Mouse (Mus musculus): ENCODE results near the gene Vps13a. TPM values are rescaled to one million over a fixed set of nuclear protein-coding genes. Genes with fewer than 3 reads are reported as not detected.
A peak's percentile ranks its signal among the peaks of the same experiment; 100 is the strongest.

Vps13a gene
- polyA plus RNA-seq, 1 experiment from 2014 or later: 9.3 TPM

DNA sequence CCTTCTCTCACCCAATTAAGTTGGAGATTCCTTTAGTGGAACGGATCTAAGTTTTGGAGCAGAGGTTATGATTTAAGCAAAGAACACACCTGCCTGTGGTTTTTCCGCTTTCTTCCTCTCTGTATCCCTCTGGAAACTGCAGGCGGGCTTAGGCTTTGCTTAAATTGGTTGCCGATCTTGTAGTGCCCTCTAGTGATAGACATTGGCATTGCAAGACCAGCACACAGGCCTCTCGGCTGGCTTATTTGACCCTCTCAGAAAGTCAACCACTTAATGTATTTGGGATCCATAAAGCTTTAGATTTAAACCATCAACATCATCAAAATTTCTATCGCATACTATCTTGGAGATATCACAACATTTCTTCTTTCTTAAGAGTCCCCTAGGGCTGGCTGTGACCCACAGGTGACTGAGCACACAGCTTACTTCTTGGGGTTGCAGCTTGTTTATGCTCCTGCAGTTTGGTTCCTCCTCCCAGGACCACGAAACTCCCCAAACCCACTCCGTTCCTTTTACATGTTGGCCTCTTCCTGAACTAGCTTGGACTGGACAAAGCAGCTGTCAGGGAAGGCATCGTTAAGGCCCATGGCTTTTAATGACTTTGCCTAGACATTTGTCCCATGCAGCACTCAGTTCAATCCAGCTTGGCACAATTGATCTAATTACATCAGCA, 181.3 kb downstream of the Vps13a start:
- Histone ChIP-seq H3K27ac (ENCODE audit: low read length) (no peak overlapping the region), H3K27me3 (replicated peaks; ENCODE audit: control insufficient read depth, insufficient read depth, low read length) (no peaks in the 10 kb centered on the region), H3K36me3 (ENCODE audit: control insufficient read depth, insufficient read depth) (no peaks in the 10 kb centered on the region), H3K4me3 (replicated peaks; ENCODE audit: low read length) (no peak overlapping the region), H3K4me1 (replicated peaks; ENCODE audit: control insufficient read depth, insufficient read depth, low read length) (peaks cover 4% of the 10 kb centered on the region), H3K4me2 (ENCODE audit: low read length) (no peak overlapping the region), H3K9ac (replicated peaks; ENCODE audit: low read depth, low read length) (no peak overlapping the region), H3K9me3 (ENCODE audit: control insufficient read depth, low read length) (no peaks in the 10 kb centered on the region)
- peak; percentile 85 for ATAC-seq
- 6% methylated on average over 9 of the region's 9 CpGs for WGBS

DNA sequence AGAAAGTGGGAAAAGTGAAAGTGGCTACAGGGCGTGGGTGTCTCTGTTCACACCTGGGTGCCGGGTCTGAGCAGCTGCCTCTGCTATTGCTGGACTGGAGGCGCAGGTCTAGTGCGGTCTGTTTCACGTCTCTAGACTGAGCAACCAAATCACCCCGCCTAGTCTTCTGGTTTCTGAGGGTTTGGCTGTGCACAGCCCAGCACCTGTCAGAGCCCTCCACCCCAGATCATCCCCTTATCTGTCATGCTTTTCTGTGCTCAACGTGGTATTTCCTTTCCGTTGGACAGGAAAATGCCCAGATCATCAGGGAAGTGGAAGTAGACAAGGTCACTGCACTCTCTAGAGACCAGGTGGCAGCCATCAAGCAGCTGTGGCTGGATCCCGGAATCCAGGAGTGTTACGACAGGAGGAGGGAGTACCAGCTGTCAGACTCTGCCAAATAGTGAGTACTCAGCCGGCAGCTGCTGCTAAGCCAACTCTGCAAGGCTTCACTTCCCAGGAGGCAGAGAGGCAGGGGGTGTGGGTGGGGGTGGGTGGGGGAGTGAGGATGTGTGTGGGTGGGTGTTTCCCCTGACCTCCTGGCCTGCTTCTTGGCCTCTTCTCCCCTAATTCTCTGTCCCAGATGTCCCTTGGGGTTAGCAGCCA, 182.0 kb downstream of the Vps13a start:
- Histone ChIP-seq H3K36me3 (ENCODE audit: control insufficient read depth, insufficient read depth) (no peaks in the 10 kb centered on the region), H3K4me2 (ENCODE audit: low read length) (no peak overlapping the region), H3K4me1 (replicated peaks; ENCODE audit: control insufficient read depth, insufficient read depth, low read length) (peaks cover 4% of the 10 kb centered on the region), H3K9ac (replicated peaks; ENCODE audit: low read depth, low read length) (no peak overlapping the region), H3K4me3 (replicated peaks; ENCODE audit: low read length) (no peak overlapping the region), H3K9me3 (ENCODE audit: control insufficient read depth, low read length) (no peaks in the 10 kb centered on the region), H3K27me3 (replicated peaks; ENCODE audit: control insufficient read depth, insufficient read depth, low read length) (no peaks in the 10 kb centered on the region), H3K27ac (ENCODE audit: low read length) (no peak overlapping the region)
- peak; percentile 74 for ATAC-seq
- WGBS: 56% methylated on average over 11 of the region's 11 CpGs

DNA sequence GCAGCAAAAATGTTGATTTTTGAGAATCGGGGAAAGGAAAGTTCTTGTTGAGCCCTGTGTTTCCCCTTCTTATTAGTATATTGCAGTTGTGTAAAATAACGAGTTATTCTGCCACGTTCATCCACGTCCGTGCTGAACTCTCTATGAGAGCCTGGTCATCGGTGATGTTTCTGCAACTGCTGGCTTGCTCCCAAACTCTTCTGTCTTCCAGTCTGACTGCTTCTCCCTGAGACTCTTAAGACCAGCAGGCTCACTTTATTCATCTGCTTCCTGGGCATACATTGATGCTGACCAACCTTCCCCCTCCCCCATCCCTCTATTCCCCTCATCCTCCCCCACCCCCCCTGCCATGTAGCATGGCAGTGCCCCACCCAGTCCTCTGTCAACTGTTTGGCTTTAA, 183.5 kb downstream of the Vps13a start:
- H3K4me1 ChIP-seq (replicated peaks; ENCODE audit: control insufficient read depth, insufficient read depth, low read length): peaks cover 4% of the 10 kb centered on the region

DNA sequence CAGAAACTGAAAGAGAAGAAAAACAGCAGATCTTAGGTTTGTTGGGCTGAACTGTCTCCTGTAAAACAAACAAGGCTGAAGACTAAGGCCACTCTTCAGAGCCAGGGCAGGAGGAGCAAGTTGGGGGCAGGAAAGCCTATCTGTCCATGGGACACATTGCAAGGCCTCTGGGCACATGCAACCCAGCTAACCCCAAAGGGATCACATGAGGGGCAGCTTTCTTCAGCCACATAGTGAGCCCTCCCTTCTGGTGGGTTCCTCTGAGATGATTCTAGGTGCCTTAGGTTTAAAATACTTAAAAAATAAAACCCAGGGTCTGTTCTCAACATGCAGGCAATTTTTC, 186.8 kb downstream of the Vps13a start:
- Histone ChIP-seq H3K4me3 (replicated peaks; ENCODE audit: low read length) (no peak overlapping the region), H3K27ac (ENCODE audit: low read length) (no peak overlapping the region)
- ATAC-seq: no peak

More for the DNA sequence above, 183.5 kb downstream of the Vps13a start:
- Histone ChIP-seq H3K27me3 (replicated peaks; ENCODE audit: control insufficient read depth, insufficient read depth, low read length) (no peaks in the 10 kb centered on the region), H3K9me3 (ENCODE audit: control insufficient read depth, low read length) (no peaks in the 10 kb centered on the region), H3K9ac (replicated peaks; ENCODE audit: low read depth, low read length) (no peak overlapping the region), H3K4me2 (ENCODE audit: low read length) (no peak overlapping the region), H3K36me3 (ENCODE audit: control insufficient read depth, insufficient read depth) (no peaks in the 10 kb centered on the region), H3K4me3 (replicated peaks; ENCODE audit: low read length) (no peak overlapping the region), H3K27ac (ENCODE audit: low read length) (no peak overlapping the region)
- no peak for ATAC-seq
- 70% methylated on average over 6 of the region's 6 CpGs for WGBS

DNA sequence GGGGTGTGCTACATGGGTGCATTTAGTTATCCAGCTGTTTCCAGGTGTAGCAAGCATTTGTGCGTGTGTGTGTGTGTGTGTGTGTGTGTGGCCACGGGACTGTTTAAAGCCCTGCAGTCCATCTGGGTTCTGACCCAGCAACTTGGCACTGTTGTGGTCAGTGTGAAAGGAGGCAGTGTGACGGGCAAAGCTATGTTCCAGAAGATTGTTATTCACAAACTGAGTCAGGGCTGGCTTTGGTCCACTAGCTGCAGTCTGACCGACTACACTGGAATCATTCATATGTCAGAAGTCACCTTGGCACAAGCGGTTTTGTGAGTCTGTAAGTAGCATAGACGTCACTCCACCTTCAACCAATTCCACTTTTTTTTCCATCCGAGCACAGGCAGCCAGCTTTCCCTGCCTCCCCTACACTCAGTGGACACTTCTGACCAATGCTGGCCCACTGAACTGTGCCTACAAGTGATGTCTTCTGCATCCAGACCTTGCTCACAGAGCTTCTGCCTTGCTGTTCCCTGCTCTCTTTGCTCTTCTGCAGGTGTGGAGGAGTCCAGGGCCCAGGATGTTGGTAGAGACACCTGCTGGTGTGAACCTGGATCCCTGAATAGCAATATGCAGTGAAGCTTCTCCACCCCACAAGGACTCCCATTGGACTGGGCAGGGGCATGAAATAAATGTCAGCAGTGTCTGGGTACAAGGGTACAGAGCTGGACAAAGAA, 187.3 kb downstream of the Vps13a start:
- no peaks in the 10 kb centered on the region for H3K36me3 ChIP-seq (ENCODE audit: control insufficient read depth, insufficient read depth)
- H3K4me3 ChIP-seq (replicated peaks; ENCODE audit: low read length): no peak overlapping the region
- WGBS: 85% methylated on average over 7 of the region's 7 CpGs
- H3K4me2 ChIP-seq (ENCODE audit: low read length): no peak overlapping the region
- no peaks in the 10 kb centered on the region for H3K4me1 ChIP-seq (replicated peaks; ENCODE audit: control insufficient read depth, insufficient read depth, low read length)
- ATAC-seq: no peak
- no peaks in the 10 kb centered on the region for H3K27me3 ChIP-seq (replicated peaks; ENCODE audit: control insufficient read depth, insufficient read depth, low read length)
- no peak overlapping the region for H3K9ac ChIP-seq (replicated peaks; ENCODE audit: low read depth, low read length)
- H3K27ac ChIP-seq (ENCODE audit: low read length): no peak overlapping the region
- no peaks in the 10 kb centered on the region for H3K9me3 ChIP-seq (ENCODE audit: control insufficient read depth, low read length)

More for the DNA sequence above, 186.8 kb downstream of the Vps13a start:
- Histone ChIP-seq H3K9me3 (ENCODE audit: control insufficient read depth, low read length) (no peaks in the 10 kb centered on the region), H3K36me3 (ENCODE audit: control insufficient read depth, insufficient read depth) (no peaks in the 10 kb centered on the region), H3K4me2 (ENCODE audit: low read length) (no peak overlapping the region), H3K9ac (replicated peaks; ENCODE audit: low read depth, low read length) (no peak overlapping the region), H3K27me3 (replicated peaks; ENCODE audit: control insufficient read depth, insufficient read depth, low read length) (no peaks in the 10 kb centered on the region), H3K4me1 (replicated peaks; ENCODE audit: control insufficient read depth, insufficient read depth, low read length) (peaks cover 2% of the 10 kb centered on the region)

DNA sequence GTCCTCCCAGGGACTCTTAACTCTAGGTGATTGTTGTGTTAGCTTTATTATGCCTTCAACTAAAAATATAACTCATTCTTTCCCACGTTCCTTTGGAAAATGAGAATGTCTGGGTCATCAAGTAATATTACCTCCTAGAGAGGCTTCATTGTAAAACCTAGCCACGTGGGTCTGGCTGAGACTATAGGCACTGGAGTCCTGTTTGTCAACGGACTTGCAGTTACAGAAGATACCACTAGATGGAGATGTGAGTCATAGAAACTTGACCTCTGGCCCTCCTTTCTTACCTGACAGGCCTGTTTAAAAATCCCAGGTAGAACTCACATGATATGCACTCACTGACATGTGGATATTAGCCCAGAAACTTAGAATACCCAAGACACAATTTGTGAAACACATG, 195.4 kb downstream of the Vps13a start:
- H3K36me3 ChIP-seq (ENCODE audit: control insufficient read depth, insufficient read depth): no peaks in the 10 kb centered on the region
- H3K27ac ChIP-seq (ENCODE audit: low read length): no peak overlapping the region
- H3K4me1 ChIP-seq (replicated peaks; ENCODE audit: control insufficient read depth, insufficient read depth, low read length): no peaks in the 10 kb centered on the region
- H3K4me3 ChIP-seq (replicated peaks; ENCODE audit: low read length): no peak overlapping the region
- WGBS: 7% methylated on average over 3 of the region's 3 CpGs
- 0 out of 2 replicates have a peak, but pooled peaks cover 6% of the 10 kb centered on the region for H3K9me3 ChIP-seq (ENCODE audit: control insufficient read depth, low read length)
- H3K4me2 ChIP-seq (ENCODE audit: low read length): no peak overlapping the region
- H3K27me3 ChIP-seq (replicated peaks; ENCODE audit: control insufficient read depth, insufficient read depth, low read length): no peaks in the 10 kb centered on the region
- H3K9ac ChIP-seq (replicated peaks; ENCODE audit: low read depth, low read length): no peak overlapping the region
- no peak for ATAC-seq

DNA sequence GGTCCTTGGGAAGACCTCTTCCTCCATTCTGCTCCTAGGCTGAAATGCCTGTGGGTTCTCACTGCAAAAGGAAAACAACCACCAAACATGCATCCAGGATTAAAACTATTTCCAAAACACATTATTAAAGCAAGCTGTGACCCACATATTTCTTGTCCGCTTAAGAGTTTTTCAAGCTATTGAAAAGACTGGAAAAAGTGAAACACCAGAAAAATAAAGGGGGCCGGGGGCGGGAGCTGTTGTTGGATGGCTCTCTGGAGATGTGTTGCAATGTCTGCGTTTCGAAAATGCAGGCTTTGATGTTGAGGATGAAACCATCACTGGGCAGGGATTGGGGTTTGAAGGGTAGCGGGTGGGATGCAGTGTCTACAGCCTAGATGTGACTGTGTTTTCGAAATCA, 196.2 kb downstream of the Vps13a start:
- H3K27me3 ChIP-seq (replicated peaks; ENCODE audit: control insufficient read depth, insufficient read depth, low read length): no peaks in the 10 kb centered on the region
- no peak overlapping the region for H3K9ac ChIP-seq (replicated peaks; ENCODE audit: low read depth, low read length)
- no peak for ATAC-seq
- 0 out of 2 replicates have a peak, but pooled peaks cover 6% of the 10 kb centered on the region for H3K9me3 ChIP-seq (ENCODE audit: control insufficient read depth, low read length)
- H3K4me3 ChIP-seq (replicated peaks; ENCODE audit: low read length): no peak overlapping the region
- H3K36me3 ChIP-seq (ENCODE audit: control insufficient read depth, insufficient read depth): no peaks in the 10 kb centered on the region
- WGBS: 94% methylated on average over 7 of the region's 7 CpGs
- H3K27ac ChIP-seq (ENCODE audit: low read length): no peak overlapping the region
- no peaks in the 10 kb centered on the region for H3K4me1 ChIP-seq (replicated peaks; ENCODE audit: control insufficient read depth, insufficient read depth, low read length)
- H3K4me2 ChIP-seq (ENCODE audit: low read length): no peak overlapping the region

DNA sequence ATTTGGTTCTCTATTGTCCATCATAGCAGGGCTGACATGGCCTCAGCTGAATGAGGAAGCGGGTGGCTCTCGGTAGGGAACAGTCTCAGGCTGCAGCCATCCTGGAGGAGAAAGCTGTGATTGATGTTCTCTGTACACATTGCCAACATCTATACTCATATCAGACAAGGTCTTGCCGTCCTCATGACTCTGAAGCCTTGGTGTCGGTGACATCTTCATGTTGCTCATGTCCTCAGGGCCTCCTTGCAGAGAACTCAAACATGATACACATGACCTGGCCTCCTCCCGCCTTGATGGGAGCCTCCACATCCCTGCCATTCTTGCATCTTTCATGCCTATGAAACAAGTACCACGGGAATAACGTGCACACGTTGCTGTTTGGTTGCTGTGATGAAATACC, 200.2 kb downstream of the Vps13a start:
- no peaks in the 10 kb centered on the region for H3K4me1 ChIP-seq (replicated peaks; ENCODE audit: control insufficient read depth, insufficient read depth, low read length)
- H3K27me3 ChIP-seq (replicated peaks; ENCODE audit: control insufficient read depth, insufficient read depth, low read length): no peaks in the 10 kb centered on the region
- H3K4me3 ChIP-seq (replicated peaks; ENCODE audit: low read length): no peak overlapping the region
- ATAC-seq: no peak
- 93% methylated on average over 8 of the region's 8 CpGs for WGBS
- H3K27ac ChIP-seq (ENCODE audit: low read length): no peak overlapping the region
- no peak overlapping the region for H3K9ac ChIP-seq (replicated peaks; ENCODE audit: low read depth, low read length)
- no peak overlapping the region for H3K4me2 ChIP-seq (ENCODE audit: low read length)
- 0 out of 2 replicates have a peak, but pooled peaks cover 6% of the 10 kb centered on the region for H3K9me3 ChIP-seq (ENCODE audit: control insufficient read depth, low read length)
- no peaks in the 10 kb centered on the region for H3K36me3 ChIP-seq (ENCODE audit: control insufficient read depth, insufficient read depth)

DNA sequence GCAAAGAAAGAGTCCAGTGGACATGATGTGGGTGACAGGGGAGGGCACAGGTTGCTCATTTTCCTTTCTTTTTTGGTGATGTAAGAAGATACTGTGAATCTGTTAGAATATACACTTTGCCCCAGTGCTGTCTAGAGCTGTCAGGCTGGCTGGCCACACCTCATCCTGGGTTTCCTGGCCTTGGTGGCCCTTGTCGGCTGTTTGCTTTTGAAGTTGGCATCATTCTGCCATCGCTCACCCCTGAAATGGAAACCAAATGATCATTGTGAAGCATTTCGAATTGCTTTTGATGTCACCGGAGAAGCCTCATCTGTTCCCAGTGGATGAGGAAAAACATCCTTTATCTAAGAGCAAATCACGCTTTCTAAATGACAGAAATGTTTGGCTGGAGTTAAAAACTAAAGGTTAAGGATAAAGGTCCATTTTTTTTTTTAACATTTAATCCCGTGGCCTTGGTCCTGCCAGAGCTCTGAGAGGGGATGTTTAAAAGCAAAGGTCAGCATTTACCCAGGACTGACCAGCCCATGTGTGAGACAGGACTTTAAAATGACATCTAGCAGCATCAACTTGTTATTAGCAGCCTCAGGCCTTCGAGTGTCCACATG, 201.0 kb downstream of the Vps13a start:
- H3K36me3 ChIP-seq (ENCODE audit: control insufficient read depth, insufficient read depth): no peaks in the 10 kb centered on the region
- no peak overlapping the region for H3K4me2 ChIP-seq (ENCODE audit: low read length)
- no peak for ATAC-seq
- 87% methylated on average over 7 of the region's 7 CpGs for WGBS
- no peak overlapping the region for H3K27ac ChIP-seq (ENCODE audit: low read length)
- no peaks in the 10 kb centered on the region for H3K4me1 ChIP-seq (replicated peaks; ENCODE audit: control insufficient read depth, insufficient read depth, low read length)
- H3K9me3 ChIP-seq (ENCODE audit: control insufficient read depth, low read length): 0 out of 2 replicates have a peak, but pooled peaks cover 6% of the 10 kb centered on the region
- no peak overlapping the region for H3K9ac ChIP-seq (replicated peaks; ENCODE audit: low read depth, low read length)
- no peak overlapping the region for H3K4me3 ChIP-seq (replicated peaks; ENCODE audit: low read length)
- no peaks in the 10 kb centered on the region for H3K27me3 ChIP-seq (replicated peaks; ENCODE audit: control insufficient read depth, insufficient read depth, low read length)

All from forebrain, embryonic 16.5 days (tissue).